Mouse (Mus musculus): Measurements from ENCODE around the gene Nkd1.

Gene Nkd1

DNA sequence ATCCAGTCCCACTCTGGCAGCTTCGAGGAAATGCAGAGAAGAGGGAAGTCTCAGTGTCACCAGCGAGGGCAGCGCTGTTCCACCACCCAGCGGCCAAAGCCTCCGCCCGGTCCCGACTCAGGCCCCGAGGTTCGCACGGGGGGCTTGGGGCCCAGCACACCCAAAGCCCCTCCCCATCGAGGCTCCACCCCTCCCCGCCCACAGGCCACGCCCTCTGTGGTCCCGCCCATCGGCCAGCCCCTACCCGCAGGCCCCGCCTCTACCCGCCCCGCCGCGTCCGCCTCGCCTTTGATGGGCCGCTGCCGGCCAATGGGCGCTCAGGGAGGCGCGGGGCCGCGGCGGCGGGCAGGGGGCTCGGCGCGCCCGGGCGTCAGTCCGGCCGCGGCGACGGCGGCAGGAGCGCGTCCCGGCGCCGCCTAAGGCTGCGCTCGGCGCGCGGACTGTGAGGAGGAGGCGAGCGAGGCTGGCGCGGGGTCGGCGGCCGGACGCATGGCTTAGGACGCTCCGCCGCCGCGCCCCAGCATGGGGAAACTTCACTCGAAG, at the start of gene Nkd1:
Gene Nkd1, plus strand, starts transcription at position 370 of the 543 bp plus-strand sequence.
- peak; percentile 49 to 62 for DNase-seq (ENCODE audit: low spot score in 2 of 2)

DNA sequence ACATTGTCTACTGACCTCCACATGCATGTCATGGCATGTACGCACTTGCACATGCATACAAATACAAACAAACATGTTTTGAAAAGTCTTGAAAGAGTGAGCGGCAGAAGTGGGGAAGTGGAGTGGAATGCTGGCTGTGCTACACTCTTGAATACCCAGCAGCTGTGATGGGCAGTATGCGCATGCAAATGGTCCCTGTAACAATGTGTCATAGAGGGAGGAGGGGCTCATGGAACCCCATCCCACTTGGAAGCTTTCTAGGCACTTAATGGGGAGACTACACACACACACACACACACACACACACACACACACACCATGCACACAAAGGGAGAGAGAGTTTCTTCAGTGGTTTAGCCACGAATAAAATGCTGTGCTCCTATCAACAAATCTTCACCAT, 39.9 kb upstream of the Nkd1 start:
- no peak for DNase-seq (ENCODE audit: low spot score in 2 of 2)

DNA sequence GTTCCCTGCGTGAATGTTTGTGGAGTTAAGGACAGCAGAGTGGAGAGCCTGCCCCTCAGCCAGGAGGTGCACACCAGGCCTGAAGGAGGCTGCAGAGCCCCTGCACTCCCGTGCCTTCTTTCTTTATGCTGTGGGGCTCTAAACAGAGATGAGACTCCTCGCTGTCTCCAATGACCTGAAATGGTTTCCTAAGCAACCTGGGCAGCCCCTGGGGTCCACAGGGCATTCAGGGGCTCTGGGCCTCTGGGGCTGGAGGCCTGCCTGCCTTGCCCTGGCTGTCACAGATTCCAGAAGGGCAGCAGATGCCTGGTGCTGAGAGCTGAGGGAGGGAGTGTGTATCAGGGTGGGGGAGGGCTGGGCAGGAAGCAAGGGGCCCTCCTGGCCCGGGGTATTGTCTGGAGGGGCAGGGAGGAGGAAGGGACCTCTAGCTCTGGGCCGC, 32.7 kb upstream of the Nkd1 start:
- no peak for DNase-seq (ENCODE audit: low spot score in 2 of 2)

DNA sequence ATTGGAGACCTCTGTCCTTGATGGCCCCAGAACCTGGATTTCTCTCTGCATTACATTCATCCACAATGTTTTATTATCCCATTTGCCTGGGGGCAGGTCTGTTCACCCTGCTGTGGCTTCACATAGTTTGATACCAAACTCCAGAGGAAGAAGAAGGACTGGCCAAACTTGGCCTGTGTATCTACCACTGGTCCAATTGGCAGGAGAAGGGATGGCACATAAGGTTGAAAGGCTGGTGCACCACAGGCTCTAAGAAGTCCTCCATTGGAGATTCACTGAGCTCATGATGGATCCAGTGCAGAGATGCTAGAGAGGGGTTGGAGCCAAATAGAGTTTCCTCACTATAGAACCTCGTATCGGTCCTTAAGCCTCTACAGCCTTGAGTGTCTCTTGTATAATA, 27.1 kb upstream of the Nkd1 start:
- no peak for DNase-seq (ENCODE audit: low spot score in 2 of 2)

DNA sequence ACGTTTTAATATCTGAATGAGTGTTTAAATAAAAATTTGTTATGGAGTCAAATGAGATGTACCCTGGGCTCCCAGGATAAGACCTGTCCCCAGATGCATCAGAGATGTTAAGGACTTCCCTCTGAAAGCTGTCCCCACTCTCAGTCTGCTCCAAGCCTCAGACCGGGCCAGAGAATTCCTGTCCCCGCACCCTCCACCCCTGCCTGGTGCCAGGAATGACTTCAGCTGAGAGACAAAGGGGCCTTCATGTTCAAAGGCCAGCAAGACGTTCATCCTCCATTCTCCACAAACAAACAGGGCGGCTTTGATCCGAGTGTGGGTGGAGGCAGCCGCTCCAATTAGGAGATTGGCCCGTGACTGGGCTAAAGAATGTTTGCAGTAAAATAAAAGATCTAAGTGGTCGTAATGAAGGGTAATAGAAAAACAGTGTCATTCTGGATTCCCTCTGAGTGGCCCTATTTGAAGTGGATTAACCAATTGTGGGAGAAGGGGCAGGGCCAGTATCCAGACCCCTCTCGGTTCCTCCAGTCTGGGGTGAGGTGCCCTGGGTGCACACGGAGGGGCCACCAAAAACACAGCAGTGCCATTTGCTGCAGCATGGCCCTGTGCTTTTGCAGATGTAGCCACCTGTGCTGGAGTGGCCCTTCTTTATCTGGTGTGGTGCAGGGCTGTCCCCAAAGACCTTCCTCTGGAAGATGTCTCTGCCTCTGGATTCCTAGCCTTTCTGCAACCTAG, 25.9 kb upstream of the Nkd1 start:
- no peak for DNase-seq (ENCODE audit: low spot score in 2 of 2)

DNA sequence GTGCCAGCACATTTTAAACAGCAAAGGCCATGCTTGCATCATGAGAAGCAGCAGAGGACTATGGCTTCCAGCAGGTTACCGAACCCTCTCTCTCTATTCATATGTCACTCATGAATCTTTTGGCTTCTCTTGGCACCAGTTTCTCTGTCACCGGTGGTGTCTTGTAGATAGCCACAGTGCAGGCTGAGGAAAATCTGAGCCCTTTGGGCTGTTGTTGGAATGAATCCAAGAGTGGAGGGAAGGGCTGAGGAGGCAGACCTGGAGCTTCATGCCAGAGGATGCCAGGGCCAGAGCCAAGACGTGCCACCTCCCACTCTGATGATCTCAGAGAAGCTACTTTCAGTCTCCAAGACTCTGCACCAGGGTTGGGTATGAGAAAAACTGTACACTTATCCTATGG, 19.0 kb upstream of the Nkd1 start:
- DNase-seq (ENCODE audit: low spot score in 2 of 2): no peak

DNA sequence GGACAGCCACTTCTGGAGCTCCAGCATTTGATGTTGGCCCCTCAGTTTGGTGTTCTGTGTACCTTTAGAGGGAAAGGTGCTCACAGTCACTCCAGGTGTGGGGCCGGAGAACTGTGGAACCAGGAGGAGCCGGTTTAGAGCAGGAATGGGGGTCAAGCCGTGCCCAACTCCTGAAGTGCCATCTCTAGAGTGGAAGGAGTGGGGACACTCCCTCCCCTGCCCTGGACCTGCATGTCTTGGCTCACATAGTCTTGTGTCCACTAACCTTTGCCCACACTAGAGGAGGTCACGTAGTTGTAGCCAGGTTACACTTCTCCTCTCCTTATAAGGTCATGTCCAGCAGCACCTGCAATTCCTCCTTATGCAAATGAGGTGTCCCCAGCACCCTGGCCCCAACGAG, 14.2 kb upstream of the Nkd1 start:
- DNase-seq (ENCODE audit: low spot score in 2 of 2): no peak

DNA sequence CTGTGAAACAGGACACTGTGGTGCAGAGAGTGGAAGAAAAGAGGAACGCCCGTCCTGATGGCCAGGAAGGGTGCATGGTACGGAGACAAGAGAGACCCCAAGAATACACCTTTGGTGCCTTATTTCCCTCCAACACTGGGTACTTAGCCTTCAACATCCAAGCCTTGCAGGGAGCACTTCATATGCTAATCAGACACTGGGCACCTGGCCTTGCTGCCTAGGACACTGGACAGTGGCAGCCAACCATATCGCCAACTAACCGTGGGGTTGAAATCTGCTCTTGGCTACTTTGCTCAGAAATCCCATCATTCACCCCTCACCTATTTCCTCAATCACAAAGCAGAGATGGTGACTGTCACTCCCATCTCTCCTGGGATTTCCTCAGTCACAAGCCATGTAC, 10.1 kb upstream of the Nkd1 start:
- no peak for DNase-seq (ENCODE audit: low spot score in 2 of 2)

DNA sequence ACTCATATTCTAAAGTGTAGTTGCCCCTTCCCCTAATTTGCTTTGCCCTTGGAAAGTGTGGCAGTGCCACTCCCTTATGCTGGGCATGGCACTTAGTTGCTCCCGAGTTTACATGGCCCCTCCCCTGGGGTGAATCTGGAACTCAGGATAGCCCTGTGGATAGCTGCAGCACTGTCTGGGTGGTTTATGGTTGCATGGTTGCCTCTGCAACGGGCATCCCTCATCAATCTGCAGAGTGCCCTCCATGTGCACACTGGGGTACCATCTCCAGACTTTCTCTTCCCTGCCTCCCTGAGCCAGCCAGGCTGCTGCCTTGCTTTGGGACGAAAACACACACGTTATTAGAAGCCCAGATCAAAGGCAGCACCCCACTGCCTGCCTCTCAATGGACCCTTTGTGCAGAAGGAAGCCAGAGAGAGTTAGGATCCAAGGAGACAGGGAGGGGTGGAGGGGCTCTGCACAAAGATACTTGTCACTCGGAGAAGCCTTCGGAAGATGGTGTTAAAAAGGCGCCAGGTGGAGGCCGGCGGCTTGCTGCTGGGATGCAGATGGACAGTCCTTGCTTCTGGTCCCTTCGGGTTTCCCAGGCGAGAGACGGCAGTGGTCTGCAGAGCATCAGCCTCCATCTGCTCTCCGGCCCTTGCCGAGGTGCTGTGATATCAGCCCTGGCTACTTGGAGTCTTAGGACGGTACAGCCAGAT, 8.9 kb upstream of the Nkd1 start:
- no peak for DNase-seq (ENCODE audit: low spot score in 2 of 2)

DNA sequence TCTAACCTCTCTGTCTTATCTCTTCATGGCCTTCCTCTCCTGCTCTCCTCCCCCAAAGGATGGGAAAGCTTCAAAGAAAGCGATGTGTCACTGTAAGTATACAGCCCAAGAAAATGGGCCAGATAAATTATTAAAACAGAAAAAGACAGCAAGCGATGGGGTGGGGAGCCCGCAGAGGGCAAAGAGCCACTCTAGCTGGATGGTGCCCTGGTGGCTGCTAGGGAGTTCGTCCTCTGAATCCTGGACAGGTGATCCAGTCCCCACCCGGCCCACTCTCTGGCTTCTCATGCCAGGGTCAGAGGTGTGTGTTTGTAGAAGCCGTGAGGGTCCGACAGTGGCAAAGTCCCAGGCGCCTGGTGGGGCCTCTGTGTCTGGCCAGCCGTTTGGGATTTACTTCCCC, 3.1 kb upstream of the Nkd1 start:
- DNase-seq (ENCODE audit: low spot score in 2 of 2): no peak

DNA sequence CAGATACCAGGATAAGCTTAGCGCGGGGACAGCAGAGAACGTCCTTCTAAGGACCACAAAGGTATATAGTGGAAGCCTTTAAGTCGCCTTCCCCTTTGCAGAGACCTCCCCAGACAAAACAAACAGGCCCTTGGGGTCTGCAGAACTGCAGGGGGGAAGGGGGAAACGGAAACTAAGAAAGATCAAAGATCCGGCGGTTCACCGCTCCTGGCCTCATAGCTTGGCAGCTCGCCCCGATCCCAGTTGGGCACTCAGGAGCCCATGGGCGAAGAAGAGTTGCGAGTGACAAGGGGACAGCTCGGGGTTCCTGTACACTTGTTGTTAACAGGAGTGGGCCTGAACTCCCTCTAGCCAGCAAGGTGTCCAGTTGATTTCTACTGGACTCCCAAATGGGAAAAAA, 773 bp upstream of the Nkd1 start:
- no peak for DNase-seq (ENCODE audit: low spot score in 2 of 2)

DNA sequence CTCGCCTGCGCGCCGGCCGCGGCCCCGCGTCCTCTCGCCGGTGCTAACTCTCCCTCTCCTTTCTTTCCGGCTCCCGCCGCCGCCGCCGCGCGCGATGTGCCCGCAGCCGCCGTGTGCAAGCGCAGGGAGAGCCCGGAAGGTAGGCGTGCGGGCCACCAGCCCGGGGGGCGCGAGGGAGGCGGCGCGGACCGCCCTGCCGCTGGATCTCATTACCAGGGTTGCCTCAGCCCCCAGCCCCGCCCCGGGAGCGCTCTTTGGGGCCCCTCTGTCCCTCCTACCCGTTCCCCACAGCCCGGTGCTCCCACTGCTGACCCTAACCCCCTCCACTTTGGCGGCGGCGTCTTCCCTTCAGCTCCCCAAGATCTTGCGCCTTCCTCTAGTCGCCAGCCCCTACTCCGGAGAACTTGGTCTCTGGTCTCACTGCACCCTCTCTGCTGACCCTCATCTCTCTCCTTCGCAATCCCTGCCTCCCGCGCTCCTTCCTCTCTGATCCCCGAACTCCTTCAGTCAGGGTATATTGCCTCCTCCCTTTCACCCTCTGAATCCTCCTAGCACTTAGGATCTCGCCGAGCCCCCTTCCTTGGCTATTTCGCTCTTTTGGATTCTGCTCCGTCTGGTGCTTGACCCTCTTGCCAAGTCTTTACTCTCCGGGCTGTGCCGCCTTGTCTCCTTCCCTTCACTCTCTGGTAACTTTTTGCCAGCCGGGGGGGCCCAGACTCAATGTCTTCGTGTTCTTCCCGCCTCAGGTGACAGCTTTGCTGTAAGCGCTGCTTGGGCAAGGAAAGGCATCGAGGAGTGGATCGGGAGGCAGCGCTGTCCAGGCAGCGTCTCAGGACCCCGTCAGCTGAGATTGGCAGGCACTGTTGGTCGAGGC, 624 bp downstream of the Nkd1 start:
- DNase-seq (ENCODE audit: low spot score in 2 of 2): no peak

DNA sequence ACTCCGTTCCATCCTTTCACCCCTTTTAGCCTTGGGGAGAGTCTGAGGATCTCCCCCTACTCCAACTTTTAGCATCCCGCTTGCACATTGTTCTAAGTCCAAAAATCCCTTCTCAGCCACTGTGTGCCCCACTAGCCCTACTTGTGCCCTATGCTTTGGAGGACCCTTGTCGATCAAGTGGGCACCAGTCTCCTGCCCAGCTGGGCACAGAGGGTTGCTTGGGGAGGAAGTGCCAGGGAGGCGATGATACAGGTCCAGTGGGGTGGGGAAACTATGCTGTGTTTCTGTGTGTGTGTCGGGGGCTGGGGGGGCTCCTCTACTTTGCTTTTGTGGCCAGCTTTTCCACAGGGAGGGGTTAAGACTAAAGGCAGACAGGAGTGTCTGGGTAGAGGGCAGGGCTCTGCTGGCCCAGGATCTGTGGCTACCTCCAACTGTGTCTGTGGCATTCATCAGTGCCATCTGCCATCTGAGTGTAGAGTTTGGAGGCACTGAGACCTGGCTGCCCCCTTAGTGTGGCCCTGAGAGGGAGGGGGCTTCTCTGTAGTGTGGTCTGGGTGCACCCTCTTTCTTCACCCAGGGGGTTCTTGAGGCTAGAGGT, 1.4 kb downstream of the Nkd1 start:
- no peak for DNase-seq (ENCODE audit: low spot score in 2 of 2)

DNA sequence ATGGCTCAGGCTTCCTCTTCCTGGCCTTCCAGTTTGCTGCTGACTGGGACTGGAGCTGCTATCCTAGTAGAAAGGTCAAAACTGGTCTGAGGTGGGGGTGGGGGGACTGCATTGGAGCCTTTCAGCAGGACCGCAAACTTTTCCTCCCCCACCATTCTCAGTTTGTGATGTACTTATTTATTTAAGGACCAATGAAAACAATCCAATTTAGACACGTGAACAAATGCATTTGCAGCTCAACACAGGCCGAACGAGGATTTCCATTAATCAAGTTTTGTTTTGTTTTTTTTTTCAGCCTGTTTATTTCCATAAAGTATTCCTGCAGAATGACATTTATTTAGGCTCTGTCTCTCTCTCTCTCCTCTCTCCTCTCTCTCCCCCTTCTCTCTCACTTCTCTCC, 2.5 kb downstream of the Nkd1 start:
- DNase-seq (ENCODE audit: low spot score in 2 of 2): no peak

DNA sequence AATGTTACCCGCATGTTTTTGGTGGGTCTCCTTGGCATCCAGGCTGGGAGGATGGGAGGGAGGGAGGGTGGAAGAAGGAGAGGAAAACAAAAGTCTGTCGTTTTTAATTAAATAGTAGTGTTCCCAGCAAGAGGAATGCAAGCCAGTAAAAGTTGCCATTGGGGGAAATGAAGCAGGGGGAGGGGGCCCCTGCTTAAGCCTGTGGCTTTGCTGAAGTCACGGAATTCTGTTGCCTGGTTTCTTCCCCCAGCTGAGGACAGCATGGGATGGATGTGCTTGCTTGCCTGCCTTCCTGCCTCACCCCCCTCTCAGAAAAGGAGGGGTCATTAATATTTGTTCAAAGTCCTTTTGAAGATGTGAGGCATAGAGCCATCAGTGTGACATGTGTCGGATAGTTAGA, 3.0 kb downstream of the Nkd1 start:
- DNase-seq (ENCODE audit: low spot score in 2 of 2): no peak

DNA sequence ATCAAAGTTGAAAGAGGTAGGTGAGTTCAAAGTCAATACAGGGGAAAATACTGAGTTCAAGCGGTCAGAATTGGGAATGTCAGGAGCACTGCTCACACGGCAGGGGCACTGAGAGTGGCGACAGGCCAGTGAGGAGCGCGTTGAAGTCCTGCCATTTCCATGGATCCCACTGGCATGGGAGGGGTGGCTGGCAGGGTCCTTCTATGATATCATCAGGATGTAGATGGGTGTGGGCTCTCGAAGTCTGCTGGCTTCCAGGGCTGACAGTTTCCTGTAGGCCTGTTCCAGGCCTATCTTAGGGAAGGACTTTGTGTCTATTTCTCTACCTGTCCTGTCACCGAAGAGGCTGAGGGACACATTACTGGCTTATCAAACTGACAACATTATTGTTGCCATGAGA, 3.7 kb downstream of the Nkd1 start:
- no peak for DNase-seq (ENCODE audit: low spot score in 2 of 2)

DNA sequence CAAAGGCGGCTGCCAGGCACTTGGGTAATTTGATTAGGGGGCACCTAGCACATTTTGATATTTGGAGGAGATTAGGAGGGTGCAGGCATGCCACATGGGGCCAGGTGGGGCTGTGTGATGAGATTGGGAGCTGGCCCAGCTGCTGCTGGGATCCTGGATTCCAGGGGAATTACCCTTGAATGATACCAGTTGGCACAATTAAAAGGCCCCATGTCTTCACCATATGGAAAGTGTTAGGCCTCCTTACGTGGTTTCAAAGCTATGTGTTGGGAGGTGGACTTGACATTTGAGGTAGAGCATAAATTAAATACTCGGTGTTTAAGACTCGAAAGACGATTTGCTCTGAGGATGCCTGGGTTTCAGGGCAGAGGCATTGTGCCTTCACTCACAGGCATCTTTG, 5.1 kb downstream of the Nkd1 start:
- no peak for DNase-seq (ENCODE audit: low spot score in 2 of 2)

DNA sequence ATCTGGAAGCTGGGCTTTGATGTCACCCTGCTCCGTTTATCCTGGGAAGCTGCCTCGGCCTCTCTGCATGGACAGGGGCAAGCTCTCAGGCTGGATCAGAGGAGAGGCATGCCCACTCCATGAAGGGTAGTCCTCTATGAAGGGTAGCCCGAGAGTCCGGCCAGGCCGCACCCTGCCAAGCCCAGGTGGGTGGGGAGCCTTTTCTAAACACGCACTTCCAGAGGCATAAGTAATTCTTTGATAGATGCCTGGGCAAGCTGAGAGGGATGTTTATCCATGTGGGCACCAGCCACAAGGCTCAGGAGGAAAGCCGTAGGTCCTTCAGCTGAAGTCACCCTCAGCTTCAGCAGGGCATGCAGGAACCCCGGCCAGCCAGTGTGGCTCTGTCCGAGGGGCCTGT, 7.0 kb downstream of the Nkd1 start:
- no peak for DNase-seq (ENCODE audit: low spot score in 2 of 2)

DNA sequence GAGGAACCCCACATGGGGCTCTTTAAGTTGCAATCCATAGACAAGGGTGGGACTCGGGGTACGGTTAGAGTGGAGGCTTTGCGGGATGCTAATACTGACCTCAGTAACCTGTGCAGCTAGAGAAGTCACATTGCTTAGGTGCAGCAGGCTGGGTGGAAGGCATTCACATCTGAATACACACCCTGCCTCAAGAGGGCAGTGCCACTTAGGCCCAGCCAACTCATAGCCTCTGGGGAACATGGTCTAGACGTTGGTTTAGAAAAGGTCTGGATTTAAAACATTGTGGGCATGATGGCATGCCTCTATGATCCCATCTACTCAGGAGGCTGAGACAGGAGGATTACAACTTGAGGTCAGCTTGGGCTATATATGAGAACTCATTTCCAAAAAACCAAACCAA, 8.6 kb downstream of the Nkd1 start:
- no peak for DNase-seq (ENCODE audit: low spot score in 2 of 2)

DNA sequence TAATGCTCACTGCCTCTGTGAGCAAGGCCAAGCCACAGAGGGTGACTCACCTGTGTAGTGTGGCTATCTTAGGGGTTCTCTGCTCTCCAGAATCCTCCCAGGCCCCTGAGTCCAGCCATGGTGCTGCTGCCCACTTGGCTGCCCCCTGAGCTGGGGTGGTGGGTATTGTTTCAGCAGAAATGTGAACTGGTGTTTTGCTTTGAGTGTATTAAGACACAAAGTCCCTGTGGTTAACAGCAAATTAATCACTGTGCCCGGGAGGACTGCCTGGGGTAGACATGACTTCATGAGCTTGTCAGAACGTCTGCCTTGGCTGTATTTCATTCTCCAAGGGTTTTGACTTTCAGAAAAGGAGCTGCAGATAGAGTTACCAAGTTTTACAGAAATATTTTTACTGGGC, 15.9 kb downstream of the Nkd1 start:
- DNase-seq (ENCODE audit: low spot score in 2 of 2): no peak

DNA sequence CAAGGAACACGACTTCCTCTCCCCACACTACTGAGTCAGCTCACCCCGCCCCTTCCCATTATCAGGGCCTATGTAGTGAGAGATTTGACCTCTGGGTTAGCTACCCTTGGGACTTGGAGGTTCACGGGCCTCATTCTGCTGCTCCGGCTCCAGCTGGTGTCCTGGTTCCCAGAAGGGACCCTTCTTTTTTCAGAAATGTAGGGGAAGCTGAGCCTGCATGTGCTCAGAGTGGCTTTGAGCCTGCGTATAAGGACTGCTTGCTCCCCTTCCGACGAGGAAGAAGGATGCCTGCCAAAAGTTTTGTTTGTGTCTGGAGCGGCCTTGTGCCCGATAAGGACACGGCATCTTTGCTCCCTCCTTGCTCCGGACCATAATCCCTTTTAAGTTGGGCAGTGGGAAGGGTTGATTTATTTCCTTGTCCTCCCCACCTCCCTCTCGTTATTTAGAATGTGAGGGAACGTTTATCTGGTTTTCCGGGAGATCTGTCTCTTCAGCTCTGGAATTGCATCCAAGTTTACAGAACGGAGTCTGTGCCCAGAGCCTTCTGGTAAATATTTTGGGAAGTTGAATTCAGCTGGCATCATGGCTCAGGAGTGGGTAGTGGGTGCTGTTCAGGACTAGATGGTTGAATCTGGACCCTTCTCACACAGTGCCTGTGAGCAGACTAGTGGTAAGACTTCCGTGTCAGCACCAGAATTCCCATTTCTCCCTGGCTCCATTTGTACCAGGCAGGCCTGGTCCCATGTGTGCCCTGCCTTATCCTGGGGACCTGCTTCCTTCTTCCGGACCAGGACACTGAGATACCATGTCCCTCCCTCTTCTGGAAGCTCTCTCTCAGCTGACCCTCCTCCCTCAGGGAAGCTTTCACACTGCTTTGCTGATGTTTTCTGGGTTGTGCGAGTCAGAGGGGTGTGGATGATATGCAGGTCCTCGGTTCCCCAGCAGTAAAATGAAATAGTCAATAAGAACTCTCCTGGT, 17.1 kb downstream of the Nkd1 start:
- DNase-seq (ENCODE audit: low spot score in 2 of 2): no peak
